Mouse (Mus musculus): ENCODE data around the gene Coa3. TPM values are rescaled to one million over a fixed set of nuclear protein-coding genes. Genes with fewer than 3 reads are reported as not detected.
A peak's percentile ranks its signal among the peaks of the same experiment; 100 is the strongest.

The Coa3 gene
- polyA plus RNA-seq, 1 experiment from 2014 or later: 185 TPM

DNA sequence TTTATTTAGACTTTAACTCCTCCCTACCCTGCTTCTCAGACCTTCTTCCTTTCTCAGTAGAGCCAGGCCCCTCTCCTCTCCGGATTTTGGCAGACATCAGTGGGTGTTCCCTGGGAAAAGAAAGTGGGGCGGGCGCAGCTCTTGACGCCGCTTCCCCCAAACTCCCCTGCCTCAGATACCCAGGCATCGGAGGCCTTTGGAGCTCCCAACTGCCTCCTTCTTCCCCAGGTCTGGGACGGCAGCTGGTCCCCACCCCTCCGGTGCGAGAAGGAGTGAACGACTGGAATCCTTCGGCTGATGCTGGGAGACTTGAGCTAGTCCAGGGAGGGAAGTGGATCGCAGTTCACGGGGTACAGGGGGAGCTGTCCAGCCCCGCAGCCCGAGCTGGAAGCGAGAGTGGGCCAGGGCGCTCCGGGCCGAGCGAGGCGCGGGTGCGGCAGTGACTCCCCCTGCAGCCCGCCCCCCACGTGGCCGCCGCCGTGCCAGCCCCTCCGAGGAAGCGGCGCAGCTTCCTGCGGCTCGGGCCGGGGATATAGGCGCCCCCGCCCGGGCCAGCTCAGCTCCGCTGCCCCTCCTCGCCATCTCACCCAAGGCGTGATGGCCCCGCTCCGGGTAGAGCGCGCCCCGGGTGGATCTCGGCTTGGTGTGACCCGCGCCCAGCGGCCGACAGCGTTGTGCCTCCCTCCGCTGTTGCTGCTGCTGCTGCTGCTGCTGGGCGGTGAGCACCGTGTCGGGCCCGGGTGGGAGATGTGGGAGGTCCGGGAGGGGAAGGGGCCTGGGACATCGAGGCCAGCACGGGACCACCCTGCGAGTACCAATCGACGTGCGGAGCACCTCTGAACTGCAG, 32.8 kb downstream of the Coa3 start, which contains the start of gene Ramp2:
Gene Ramp2, plus strand, starts transcription at position 174 of the 847 bp plus-strand sequence.
- peaks cover 42% of the 10 kb centered on the region for H3K4me1 ChIP-seq
- peak within 1 kb of the TSS; percentile 77 for H3K27ac ChIP-seq
- H3K4me3 ChIP-seq (replicated peaks): peak within 1 kb of the TSS; percentile 57
- H3K9me3 ChIP-seq (replicated peaks): no peaks in the 10 kb centered on the region
- H3K4me2 ChIP-seq: peak within 1 kb of the TSS; percentile 75
- WGBS: under 1% methylated on average over 63 of the region's 63 CpGs
- peak; percentile 58 for ATAC-seq (replicated peaks; ENCODE audit: low FRiP score)
- H3K9ac ChIP-seq: peak within 1 kb of the TSS; percentile 59
- no peaks in the 10 kb centered on the region for H3K27me3 ChIP-seq
- H3K36me3 ChIP-seq: no peaks in the 10 kb centered on the region

GRCm38 (mm10) chr11:101245071-101245470, 33.8 kb downstream of the Coa3 start:
- H3K4me2 ChIP-seq: peak overlapping the region; percentile 75
- no peak overlapping the region for H3K9ac ChIP-seq
- no peaks in the 10 kb centered on the region for H3K9me3 ChIP-seq (replicated peaks)
- H3K27ac ChIP-seq: peak overlapping the region; percentile 77
- H3K4me3 ChIP-seq (replicated peaks): peak overlapping the region; percentile 57
- no peaks in the 10 kb centered on the region for H3K27me3 ChIP-seq
- ATAC-seq (replicated peaks; ENCODE audit: low FRiP score): no peak
- WGBS: 21% methylated on average over 4 of the region's 4 CpGs
- peaks cover 38% of the 10 kb centered on the region for H3K4me1 ChIP-seq
- no peaks in the 10 kb centered on the region for H3K36me3 ChIP-seq

DNA sequence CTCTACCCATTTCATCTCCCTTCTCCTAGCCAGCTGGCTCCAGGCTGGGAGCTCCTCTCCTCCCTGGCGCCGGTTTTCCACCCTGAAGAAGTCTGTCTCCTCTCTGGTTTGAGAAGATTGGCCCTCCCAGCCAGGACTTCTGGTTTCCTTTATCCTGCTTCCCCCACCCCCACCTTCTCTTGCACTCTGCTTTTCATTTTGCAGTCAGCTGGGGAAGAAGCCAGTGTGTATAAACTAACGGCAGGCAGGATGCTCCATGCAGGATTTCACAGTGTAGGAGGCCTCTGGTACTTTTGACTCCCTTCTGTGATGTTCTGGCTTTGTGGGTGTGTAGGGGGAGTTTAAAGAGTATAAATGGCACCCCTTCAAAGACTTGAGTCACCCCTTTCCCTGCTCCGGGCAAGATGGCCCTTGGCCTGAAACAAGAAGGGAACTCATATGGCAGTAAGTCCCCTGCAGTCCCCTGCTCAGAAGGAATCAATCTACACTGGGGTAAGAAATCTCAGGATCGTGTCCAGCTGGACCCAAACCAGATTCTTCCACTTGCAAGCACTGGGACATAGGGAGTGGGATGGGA, 40.8 kb downstream of the Coa3 start:
- no peak overlapping the region for H3K4me2 ChIP-seq

DNA sequence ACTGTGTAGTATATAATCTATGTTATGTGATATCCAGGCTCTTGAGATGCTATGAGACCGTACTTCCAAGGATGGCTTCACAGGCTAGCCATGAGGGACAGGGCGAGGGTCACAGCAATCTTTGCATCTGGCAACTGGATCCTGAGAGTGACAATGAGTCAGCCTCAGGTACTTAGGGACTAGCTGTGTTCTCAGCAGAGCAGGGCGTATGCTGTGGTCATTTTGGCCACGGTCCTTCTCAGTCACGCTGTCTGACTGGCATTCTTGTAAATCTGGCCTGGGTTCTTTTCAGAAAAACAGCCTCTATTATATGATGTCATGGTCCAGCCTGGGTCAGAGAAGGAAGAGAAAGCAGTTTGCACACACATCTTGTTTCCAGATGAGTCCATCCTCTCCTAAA, 42.1 kb downstream of the Coa3 start:
- Histone ChIP-seq H3K4me1 (peaks cover 29% of the 10 kb centered on the region), H3K36me3 (no peaks in the 10 kb centered on the region), H3K27me3 (no peaks in the 10 kb centered on the region), H3K9me3 (replicated peaks) (no peaks in the 10 kb centered on the region), H3K4me2 (no peak overlapping the region), H3K4me3 (replicated peaks) (no peak overlapping the region), H3K27ac (no peak overlapping the region), H3K9ac (no peak overlapping the region)
- 89% methylated on average over 5 of the region's 5 CpGs for WGBS
- no peak for ATAC-seq (replicated peaks; ENCODE audit: low FRiP score)

More for the DNA sequence above, 40.8 kb downstream of the Coa3 start:
- WGBS: 46% methylated on average over 5 of the region's 5 CpGs
- H3K9ac ChIP-seq: no peak overlapping the region
- H3K4me1 ChIP-seq: peaks cover 17% of the 10 kb centered on the region
- no peaks in the 10 kb centered on the region for H3K27me3 ChIP-seq
- no peak for ATAC-seq (replicated peaks; ENCODE audit: low FRiP score)
- H3K4me3 ChIP-seq (replicated peaks): no peak overlapping the region
- no peaks in the 10 kb centered on the region for H3K36me3 ChIP-seq
- no peaks in the 10 kb centered on the region for H3K9me3 ChIP-seq (replicated peaks)
- peak overlapping the region; percentile 74 for H3K27ac ChIP-seq

DNA sequence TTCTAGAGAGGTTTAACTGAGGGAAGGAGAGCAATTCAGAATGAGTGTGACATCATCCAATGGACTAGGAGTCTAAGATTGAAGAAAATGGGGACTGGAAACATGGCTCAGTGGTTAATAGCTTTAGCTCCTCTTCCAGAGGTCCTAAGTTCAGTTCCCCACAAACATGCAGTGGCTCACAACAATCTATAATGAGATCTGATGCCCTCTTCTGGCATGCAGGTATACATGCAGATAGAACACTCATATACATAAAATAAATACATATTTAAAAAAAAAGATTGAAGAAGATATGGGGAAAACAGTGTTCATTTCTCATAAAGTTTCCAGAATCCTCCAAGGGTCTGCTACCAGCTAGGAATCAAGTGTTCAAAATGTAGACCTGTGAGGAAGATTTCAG, 43.5 kb downstream of the Coa3 start:
- H3K9ac ChIP-seq: no peak overlapping the region
- no peak overlapping the region for H3K4me3 ChIP-seq (replicated peaks)
- H3K4me1 ChIP-seq: peaks cover 43% of the 10 kb centered on the region
- H3K36me3 ChIP-seq: no peaks in the 10 kb centered on the region
- H3K4me2 ChIP-seq: no peak overlapping the region
- no peak overlapping the region for H3K27ac ChIP-seq
- no peaks in the 10 kb centered on the region for H3K27me3 ChIP-seq
- ATAC-seq (replicated peaks; ENCODE audit: low FRiP score): no peak
- H3K9me3 ChIP-seq (replicated peaks): no peaks in the 10 kb centered on the region

- no peak overlapping the region for H3K4me2 ChIP-seq
- no peak overlapping the region for H3K4me3 ChIP-seq (replicated peaks)
- H3K9ac ChIP-seq: no peak overlapping the region
- no peak for ATAC-seq (replicated peaks; ENCODE audit: low FRiP score)
- no peaks in the 10 kb centered on the region for H3K27me3 ChIP-seq
- no peaks in the 10 kb centered on the region for H3K36me3 ChIP-seq
- H3K27ac ChIP-seq: 0 out of 2 replicates have a peak overlapping the region, but pooled peaks have one; percentile 62
- H3K4me1 ChIP-seq: peaks cover 56% of the 10 kb centered on the region
- no peaks in the 10 kb centered on the region for H3K9me3 ChIP-seq (replicated peaks)
Observed at GRCm38 (mm10) chr11:101234124-101234523, 44.8 kb downstream of the Coa3 start.

GRCm38 (mm10) chr11:101233240-101233639, 45.7 kb downstream of the Coa3 start:
- Histone ChIP-seq H3K4me3 (replicated peaks) (no peak overlapping the region), H3K9ac (no peak overlapping the region), H3K4me2 (no peak overlapping the region), H3K27ac (peak overlapping the region; percentile 62; the same call in 1 of the 2 replicates), H3K9me3 (replicated peaks) (no peaks in the 10 kb centered on the region), H3K4me1 (peaks cover 61% of the 10 kb centered on the region), H3K36me3 (no peaks in the 10 kb centered on the region), H3K27me3 (no peaks in the 10 kb centered on the region)
- ATAC-seq (replicated peaks; ENCODE audit: low FRiP score): no peak
- 81% methylated on average over 1 of the region's 1 CpGs for WGBS

GRCm38 (mm10) chr11:101232010-101232839, 46.7 kb downstream of the Coa3 start:
- H3K27ac ChIP-seq: peak overlapping the region; percentile 99
- no peaks in the 10 kb centered on the region for H3K36me3 ChIP-seq
- peak overlapping the region; percentile 26 for H3K4me3 ChIP-seq (replicated peaks)
- no peaks in the 10 kb centered on the region for H3K9me3 ChIP-seq (replicated peaks)
- peaks cover 56% of the 10 kb centered on the region for H3K4me1 ChIP-seq
- peak overlapping the region; percentile 56 for H3K4me2 ChIP-seq
- peak overlapping the region; percentile 36; the same call in 1 of the 2 replicates for H3K9ac ChIP-seq
- peak; percentile 75 for ATAC-seq (replicated peaks; ENCODE audit: low FRiP score)
- WGBS: 32% methylated on average over 6 of the region's 6 CpGs
- H3K27me3 ChIP-seq: no peaks in the 10 kb centered on the region

GRCm38 (mm10) chr11:101230991-101231871, 47.7 kb downstream of the Coa3 start:
- Histone ChIP-seq H3K36me3 (no peaks in the 10 kb centered on the region), H3K27me3 (no peaks in the 10 kb centered on the region), H3K9ac (peak overlapping the region; percentile 36), H3K4me1 (peaks cover 59% of the 10 kb centered on the region), H3K4me2 (peak overlapping the region; percentile 56), H3K9me3 (replicated peaks) (no peaks in the 10 kb centered on the region), H3K4me3 (replicated peaks) (peak overlapping the region; percentile 26), H3K27ac (peak overlapping the region; percentile 99)
- WGBS: under 1% methylated on average over 18 of the region's 18 CpGs
- peak; percentile 86 for ATAC-seq (replicated peaks; ENCODE audit: low FRiP score)

- H3K36me3 ChIP-seq: no peaks in the 10 kb centered on the region
- H3K4me1 ChIP-seq: peaks cover 61% of the 10 kb centered on the region
- H3K27me3 ChIP-seq: no peaks in the 10 kb centered on the region
- peak overlapping the region; percentile 26 for H3K4me3 ChIP-seq (replicated peaks)
- no peak for ATAC-seq (replicated peaks; ENCODE audit: low FRiP score)
- peak overlapping the region; percentile 56 for H3K4me2 ChIP-seq
- WGBS: 15% methylated on average over 5 of the region's 5 CpGs
- H3K27ac ChIP-seq: peak overlapping the region; percentile 99
- no peaks in the 10 kb centered on the region for H3K9me3 ChIP-seq (replicated peaks)
- H3K9ac ChIP-seq: peak overlapping the region; percentile 36
Observed at GRCm38 (mm10) chr11:101230526-101230925, 48.4 kb downstream of the Coa3 start.

DNA sequence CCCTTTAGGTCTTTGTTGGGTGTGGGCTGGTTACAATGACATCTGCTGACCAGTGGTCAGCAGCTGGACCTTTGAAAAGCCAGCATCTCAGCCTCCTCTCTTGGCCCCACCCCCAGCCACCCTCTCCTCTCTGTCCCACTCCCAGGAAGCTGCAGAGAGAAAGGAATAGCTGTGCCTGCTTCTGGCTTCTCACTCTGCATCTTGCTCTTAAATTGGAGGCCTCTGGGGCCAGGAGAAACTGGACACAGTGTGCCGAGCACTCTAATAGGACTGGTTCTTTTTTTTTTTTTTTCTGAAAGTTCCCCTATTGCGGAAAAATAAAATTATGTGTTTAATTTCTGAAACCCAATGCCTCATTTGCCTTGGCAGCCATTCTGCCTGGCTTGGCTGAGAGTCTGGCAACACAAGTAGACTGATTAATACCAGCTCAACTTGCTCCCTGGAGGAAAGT, 48.8 kb downstream of the Coa3 start:
- Histone ChIP-seq H3K27ac (peak overlapping the region; percentile 99), H3K4me2 (peak overlapping the region; percentile 56), H3K27me3 (no peaks in the 10 kb centered on the region), H3K4me3 (replicated peaks) (no peak overlapping the region), H3K4me1 (peaks cover 65% of the 10 kb centered on the region), H3K9me3 (replicated peaks) (no peaks in the 10 kb centered on the region), H3K36me3 (no peaks in the 10 kb centered on the region), H3K9ac (no peak overlapping the region)
- no peak for ATAC-seq (replicated peaks; ENCODE audit: low FRiP score)
- whole genome bisulfite sequencing: 23% methylated on average over 2 of the region's 2 CpGs
